Mouse (Mus musculus) CD4-positive naive resting alpha-beta T cell, adult 57 days (primary cell): ENCODE measurements around the gene Pex6. TPM values are rescaled to one million over a fixed set of nuclear protein-coding genes. Genes with fewer than 3 reads are reported as not detected.

Source experiments
- total RNA-seq: library from RNA; stranded (reverse); gene quantifications from one replicate; pipeline ENCODE4 v1.2.4, GENCODE M21; 2023

The Pex6 gene
- 29.0 TPM for total RNA-seq

DNA sequence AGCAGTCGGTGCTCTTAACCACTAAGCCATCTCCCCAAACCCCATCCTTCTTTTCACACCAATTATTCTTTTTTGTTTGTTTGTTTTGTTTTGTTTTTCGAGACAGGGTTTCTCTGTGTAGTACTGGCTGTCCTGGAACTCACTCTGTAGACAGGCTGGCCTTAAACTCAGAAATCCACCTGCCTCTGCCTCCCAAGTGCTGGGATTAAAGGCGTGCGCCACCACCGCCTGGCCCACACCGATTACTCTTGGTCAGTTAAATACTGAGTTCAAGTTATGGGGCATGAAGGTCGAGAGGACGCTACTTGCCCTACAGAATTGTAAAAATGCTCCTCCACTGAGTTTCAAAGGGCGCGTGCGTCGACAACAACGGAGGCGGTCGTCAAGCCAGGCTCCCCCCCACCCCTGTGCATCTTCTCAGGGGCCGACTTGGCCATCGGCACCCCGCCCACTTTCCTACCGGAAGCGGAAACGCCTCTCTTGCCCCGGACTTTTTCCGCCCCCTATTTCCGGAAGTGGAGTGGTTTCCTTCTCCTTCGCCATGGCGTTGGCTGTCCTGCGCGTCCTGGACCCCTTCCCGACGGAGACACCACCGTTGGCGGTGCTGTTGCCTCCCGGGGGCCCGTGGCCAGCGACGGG is at the start of gene Pex6:
Gene Pex6 (plus strand): TSS at position 505 of the 639 bp plus-strand sequence.

DNA sequence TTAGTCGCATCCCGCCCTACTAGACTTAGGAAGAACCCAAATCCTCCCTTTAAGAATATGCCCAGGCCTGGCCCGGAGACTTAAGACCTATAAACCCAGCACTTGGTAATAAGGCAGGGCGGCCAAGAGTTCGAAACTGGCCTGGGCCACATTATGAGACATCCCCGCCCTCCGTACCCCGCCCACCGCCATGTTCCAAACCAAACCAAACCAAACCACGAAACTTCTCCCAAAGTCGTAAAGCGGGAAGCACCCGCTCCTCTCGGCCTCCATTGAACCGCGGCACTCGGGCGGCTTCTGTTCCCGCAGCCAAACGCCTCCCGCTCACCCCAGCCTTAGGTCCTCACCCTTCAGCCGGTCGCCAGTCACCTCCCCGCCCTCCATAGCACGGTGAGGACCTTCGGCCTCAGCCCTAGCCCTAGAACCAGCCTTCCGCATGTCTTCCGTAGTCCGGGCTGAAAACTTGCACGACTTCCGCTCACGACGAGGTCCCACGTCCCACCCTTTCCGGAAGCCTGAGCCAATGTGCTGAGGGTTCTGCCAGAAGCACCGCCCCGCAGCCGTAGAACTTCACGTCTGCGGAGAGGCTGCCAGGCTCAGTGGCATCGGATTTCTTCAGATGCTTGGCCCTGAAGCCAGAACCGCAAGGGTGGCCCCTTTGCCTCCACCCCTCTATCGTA is 37.3 kb upstream of the Pex6 start, which contains the start of gene Rrp36:
Gene Rrp36 (minus strand): TSS at position 503 of the 680 bp plus-strand sequence.

DNA sequence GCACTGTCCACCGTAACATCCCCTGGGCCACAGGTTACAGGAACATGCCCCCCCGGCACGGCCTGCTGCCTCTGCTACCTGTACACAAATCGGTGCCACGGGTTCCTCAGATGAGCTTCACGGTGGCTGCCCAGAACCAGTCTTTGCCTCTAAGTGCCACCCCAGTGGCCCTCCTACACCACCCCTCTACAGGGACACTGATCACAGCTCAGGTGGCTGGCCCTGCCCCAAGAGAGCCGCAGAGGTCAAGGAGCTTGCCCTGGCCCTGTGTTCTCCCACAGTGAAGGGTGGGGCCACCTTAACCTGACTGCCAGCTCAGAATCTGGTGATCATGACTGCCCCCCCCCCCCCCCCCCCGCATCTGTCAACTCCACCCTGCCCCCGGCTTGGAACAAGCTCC is 32.8 kb upstream of the Pex6 start, which contains the start of gene Mea1:
Gene Mea1 (plus strand): TSS at position 378 of the 400 bp plus-strand sequence.

DNA sequence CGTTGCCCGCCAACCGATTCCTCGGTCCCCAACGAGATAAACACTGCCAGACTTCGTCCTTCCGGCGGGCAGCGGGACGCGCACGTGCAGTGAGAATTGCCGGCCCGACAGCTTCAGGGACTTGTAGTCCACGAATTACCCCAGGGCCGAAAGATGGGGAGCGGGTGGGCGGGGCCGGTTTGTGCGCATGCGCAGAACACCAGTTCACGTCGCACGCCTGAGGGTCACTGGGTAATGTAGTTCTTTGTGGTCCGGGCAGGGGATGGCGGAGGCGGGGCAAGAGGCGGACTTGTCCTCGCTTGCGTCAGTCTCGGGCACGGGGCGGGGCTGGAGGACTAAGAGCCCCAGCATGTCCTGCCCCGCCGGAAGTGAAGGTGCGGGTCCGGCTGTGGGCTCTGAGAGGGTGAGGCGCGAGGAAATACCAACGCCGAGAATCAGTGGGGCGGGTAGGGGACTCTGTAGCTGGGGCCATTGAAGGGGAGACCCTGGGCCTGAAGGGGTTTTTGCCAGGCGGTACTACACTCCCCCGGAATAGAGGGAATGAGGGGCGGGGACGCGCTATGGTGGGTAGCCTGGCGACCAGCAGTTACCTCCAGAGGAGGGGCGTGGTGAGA is 30.4 kb upstream of the Pex6 start, which contains the start of gene Klhdc3:
Gene Klhdc3 (minus strand): TSS at position 155 of the 614 bp plus-strand sequence.

DNA sequence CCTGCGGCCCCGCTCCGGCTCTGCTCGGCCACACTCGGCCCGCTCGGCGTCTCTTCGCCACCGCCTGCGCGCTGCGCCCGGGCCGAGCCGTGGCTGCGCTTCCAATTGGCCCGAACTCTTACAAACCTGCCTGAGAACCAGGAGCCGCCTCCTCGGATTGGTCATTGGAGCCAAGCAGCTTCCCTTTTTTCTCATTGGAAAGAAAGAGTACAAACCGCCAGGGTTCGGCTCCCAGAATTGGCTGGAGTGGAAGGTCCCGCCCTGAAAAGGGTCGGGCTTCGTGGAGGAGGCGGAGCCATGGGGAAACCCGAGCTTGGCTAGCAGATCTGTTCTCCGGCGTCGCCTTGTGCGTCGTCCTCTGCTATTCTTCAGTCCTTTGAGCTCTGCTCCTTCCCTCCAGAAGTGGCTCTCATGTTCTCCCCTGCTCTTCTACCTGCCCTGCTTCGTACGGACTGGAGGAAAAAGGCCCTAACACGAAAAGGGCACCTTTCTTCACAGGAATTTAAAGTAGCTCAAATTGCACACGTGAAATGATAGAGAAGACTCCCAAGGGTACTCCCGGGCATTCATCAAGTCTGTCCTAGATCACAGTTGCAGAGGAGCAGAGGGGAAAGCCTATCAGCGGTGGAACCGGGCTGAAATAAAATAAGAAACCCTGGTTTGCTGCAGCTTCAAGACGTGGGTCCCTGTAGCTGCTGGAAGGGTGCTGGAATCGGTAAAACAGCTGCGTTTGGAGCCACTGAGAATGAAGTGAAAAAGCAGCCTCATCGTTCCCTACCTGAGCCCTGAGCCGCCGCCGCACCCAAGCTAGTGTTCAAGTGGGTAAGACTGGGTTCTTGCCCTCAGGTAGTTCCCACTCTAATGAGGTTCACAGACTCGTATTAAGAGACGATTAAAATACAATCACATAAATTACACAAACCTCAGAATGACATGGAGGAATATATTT is 6.1 kb upstream of the Pex6 start, which contains the start of gene Ppp2r5d:
Gene Ppp2r5d (minus strand): TSS at position 225 of the 949 bp plus-strand sequence.

DNA sequence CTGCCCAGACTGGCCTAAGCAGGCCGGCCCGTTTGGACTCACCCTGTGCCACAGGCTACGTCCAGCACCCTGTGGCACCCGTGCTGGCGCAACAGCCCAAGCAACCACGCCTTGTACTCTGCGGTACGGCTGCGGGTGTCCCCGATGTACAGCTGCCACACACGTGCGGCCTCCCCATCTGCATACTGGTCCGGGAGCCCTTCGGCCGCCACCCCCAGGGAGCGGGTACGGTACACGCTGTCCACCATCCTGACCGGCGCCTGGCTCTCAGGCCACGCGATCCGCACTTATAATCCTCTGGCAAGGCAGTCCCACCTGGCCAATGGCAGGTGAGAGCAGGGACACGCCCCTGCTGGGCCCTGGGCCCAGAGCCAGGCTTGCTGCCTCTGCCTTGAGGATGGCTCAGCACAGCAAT is 17.6 kb downstream of the Pex6 start, which contains the start of gene Gnmt:
Gene Gnmt (minus strand): TSS at position 265 of the 415 bp plus-strand sequence.

DNA sequence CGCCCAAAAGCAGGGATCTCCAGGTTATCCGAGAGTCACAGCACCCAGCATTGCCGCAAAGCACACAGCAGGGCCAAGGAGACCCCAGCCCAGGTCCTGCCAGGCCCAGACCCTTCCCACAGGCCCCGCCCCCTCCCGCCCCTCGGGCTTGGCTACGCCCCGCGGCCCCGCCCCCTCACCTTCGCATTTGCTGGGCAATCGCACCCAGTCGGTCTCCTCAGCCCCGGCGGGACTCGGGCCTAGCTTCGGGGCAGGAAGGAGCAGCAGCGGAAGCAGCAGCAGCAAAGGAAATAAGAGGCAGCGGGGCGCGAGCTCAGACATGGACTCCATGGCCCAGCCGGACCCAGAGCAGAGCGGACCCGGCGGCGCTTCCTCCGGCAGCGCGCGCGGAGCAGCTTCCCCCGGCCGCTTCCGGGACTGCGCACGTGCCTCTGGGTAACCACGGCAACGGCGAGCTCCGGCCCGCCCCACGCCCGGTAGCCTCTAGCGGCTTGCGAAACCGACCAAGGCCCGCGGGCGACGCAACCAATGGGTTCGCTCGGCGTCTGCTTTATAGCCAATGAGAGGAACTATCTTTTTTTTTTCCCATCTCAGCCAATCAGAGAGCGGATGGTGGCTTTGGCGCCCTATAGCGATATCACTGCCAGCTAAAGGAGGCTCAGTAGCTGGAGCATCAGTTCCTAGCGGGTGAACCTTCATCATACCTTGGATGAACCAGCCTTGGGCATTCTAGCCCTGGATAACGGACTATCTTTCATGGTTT is 40.7 kb downstream of the Pex6 start, which contains the start of gene Cnpy3:
Gene Cnpy3 (minus strand): TSS at position 421 of the 763 bp plus-strand sequence.

DNA sequence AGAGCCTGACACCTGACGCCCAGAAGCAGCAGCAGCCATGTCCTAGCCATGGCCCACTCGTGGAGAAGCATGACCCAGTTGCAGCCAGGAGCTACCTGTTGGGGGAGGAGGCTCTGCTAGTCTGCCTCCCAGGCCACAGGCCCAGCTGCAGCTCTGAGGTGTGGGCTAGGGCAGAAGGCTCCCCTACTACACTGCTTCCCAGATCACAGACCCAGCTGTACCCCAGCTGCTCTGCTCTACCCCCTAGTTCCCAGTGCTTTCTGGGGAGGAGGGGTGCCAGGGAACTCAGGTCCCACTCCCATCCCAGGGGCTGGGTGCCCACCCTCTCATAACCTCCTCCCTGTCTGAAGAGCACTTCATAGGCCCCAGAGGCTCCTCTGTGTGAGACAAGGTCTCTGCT is 52.3 kb downstream of the Pex6 start, which contains the start of gene Ptcra:
Gene Ptcra (minus strand): TSS at position 169 of the 400 bp plus-strand sequence.

DNA sequence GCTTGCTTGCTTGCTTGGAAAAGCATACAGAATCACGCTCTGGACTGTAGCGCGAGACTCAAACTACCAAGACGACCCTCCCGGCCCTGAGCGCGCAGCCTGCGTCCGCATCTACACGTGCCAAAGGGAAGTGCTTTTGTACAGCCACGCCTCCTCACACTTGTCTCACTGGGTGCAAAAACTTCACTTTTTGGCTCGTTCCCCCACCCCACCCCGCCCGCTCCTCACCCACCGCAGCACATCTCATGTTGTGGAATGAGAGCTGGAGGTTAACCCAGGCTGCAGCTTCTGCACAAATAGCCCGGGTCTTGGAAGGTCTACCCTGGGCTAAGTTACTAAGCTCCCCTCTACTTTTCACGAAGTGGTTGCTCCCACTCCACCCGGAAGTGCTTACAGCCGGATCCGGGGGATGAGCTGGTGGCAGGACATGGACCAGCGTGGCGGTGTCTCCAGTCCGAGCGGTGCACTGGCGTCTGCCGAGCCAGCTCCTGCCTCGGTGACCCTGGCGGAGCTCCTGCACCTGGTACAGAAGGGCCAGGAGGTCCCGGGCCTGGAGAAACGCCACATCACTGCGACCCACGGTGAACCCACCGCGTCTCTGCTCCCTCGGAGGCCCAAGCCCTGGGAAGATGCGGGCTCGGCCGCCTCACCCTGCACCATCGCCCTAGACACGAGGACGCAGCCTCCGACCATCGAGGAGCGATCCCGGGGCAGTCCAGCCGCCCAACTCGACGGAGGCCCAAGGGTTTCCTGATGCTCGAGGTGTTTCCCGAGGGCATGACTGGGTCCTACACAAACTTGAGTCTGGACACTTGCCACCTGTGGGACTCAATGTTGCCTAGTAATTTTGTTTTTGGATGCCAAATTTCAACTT is 61.4 kb downstream of the Pex6 start, which contains the start of gene 2310039H08Rik:
Gene 2310039H08Rik (plus strand): TSS at position 232 of the 874 bp plus-strand sequence.

Other genes starting within 250 kb of the Pex6 start
- 0.59 TPM for gene Ttbk1, start 223.8 kb upstream of the Pex6 start, total RNA-seq
- 0.83 TPM for gene Dnph1, start 214.8 kb upstream of the Pex6 start, total RNA-seq
- 15.0 TPM for gene Cul9, start 165.1 kb upstream of the Pex6 start, total RNA-seq
- 84.8 TPM for gene Srf, start 155.3 kb upstream of the Pex6 start, total RNA-seq
- 0.21 TPM for gene Ptk7, start 82.0 kb upstream of the Pex6 start, total RNA-seq
- gene Klc4, start 65.4 kb upstream of the Pex6 start, total RNA-seq = 14.8 TPM
- 32.0 TPM for gene Mrpl2, start 65.2 kb upstream of the Pex6 start, total RNA-seq
- gene Cul7, start 61.1 kb upstream of the Pex6 start, total RNA-seq = 5.6 TPM
- gene Rrp36, start 37.1 kb upstream of the Pex6 start, total RNA-seq = 29.7 TPM
- 49.4 TPM for gene Mea1, start 32.7 kb upstream of the Pex6 start, total RNA-seq
- gene Klhdc3, start 30.5 kb upstream of the Pex6 start, total RNA-seq = 50.4 TPM
- 42.6 TPM for gene Ppp2r5d, start 6.4 kb upstream of the Pex6 start, total RNA-seq
- 2.0 TPM for gene Gnmt, start 17.7 kb downstream of the Pex6 start, total RNA-seq
- 52.2 TPM for gene Cnpy3, start 40.8 kb downstream of the Pex6 start, total RNA-seq
- 0.77 TPM for gene Ptcra, start 52.2 kb downstream of the Pex6 start, total RNA-seq
- 16.3 TPM for gene 2310039H08Rik, start 61.2 kb downstream of the Pex6 start, total RNA-seq
- 63.5 TPM for gene Rpl7l1, start 71.2 kb downstream of the Pex6 start, total RNA-seq
- gene Bicral, start 147.0 kb downstream of the Pex6 start, total RNA-seq = 60.7 TPM
- 17.5 TPM for gene Tbcc, start 179.2 kb downstream of the Pex6 start, total RNA-seq
- gene Prph2, start 199.0 kb downstream of the Pex6 start, total RNA-seq = not detected